Mouse (Mus musculus): ENCODE results near the gene Lmo1.

Lmo1 gene

DNA sequence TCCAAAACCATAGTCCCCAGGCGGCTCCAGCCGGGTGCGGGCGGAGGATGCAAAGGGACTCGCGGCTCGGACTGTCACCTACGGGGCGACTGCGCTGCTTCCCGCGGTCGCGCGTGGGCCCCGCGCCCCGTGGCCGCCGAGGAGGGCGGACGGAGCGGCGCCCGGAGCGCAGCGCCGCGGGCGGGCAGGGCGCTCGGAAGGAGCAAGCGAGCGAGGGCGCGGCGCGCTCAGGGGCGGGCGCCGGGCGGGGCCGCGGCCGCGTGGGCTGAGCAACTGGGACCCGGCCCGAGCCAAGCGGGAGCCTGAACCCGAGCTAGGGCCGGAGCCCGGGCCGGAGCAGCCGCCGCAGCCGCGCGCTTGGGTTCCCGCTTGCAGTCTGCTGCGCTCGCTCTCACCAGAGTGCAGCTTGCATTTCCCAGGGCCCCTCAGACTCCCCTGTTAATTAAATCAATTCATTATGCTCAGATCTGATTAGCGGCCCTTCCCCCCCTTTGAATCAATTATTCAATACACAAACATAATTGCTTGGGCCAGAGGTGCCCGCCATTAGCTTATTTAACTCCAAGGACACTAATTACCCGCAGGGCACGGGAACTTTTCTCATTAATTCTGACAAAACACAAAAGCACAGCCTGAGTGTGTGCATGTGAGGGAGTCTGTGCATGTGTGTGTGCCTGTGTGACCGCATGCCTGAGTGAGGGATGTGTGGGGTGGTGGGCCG, at the start of gene Lmo1:
Gene Lmo1 (minus strand): TSS at position 259 of the 721 bp plus-strand sequence.
- DNase-seq = no peak

DNA sequence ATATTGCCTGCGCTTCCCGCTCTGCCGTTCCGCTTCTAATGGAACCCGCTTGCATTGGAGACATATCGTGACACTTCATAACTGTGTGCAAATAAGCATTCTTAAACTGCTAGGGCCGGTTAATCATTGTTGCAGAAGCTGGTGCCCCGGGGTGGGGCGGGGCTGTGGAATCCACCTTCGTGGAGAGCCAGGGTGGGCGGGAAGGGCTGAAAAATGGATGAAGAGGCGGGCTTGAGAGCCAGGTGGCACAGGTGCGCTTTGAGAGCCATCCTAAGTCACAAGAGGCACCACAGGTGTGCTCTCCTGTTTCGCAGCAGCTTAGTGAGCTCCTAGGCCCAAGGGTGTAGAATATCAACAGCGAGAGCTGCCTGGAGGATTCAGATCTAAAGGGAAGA, 46.7 kb upstream of the Lmo1 start:
- no peak for DNase-seq

DNA sequence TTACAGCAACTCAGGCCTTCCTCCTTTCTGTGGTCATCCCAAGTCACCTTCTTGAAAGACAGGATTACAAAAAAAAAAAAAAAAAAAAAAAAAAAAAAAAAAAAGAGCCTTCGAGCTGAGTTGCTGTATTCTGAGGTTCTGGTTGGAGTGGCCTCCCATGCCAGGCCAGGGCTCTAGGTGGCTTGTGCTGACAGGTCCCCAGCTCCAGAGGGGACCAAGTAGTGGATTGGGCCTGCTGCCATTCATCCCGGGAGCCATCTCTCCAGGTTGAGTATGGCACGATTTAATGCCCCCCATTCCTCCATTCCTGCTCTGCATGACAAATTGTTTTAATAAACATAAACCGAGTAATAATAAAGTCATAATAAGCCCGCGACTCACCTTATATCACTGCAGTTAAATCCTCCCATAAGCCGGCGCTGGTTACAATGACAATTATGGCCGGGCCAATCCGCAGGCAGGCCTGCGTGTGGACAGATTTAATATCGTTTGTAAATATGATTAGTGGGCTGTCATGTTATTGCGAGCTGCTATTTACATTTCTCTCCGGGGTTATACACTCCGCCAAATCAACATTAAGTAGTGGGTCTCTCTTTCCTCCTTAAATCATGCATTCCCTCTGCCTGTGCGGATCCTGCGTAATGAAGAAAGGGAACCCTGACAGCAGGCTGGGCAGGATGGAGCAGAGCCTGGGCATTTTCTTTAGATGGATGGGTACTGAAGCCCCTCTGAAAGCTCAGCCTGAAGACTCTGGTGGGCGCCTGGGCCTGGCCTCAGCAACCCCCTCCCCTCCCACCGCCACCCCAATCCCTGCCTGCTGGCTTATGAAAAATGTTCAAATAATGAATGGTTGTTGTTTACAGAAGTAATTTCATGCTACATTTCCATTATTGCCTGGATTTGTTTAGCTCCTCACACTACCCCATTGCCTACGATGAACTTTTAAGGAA, 46.0 kb upstream of the Lmo1 start:
- no peak for DNase-seq

DNA sequence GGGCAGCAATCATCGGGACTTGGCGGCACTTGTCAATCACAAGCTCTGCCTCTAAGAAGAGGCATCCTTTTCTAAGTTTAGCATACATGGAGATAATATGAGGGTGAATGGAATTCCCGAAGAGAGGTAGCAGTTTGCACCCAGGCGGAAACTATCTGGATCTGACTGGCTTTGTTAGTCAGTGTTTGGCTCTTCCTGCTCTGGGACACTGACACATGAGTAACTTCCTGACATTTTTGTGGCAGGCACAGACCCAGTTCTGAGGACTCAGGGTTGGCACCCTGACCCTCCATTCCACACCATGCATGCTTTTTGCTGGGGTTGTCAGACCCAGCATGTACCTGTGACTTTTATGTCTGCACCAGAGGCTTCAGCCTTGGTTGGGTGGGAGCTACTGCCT, 45.0 kb upstream of the Lmo1 start:
- no peak for DNase-seq

DNA sequence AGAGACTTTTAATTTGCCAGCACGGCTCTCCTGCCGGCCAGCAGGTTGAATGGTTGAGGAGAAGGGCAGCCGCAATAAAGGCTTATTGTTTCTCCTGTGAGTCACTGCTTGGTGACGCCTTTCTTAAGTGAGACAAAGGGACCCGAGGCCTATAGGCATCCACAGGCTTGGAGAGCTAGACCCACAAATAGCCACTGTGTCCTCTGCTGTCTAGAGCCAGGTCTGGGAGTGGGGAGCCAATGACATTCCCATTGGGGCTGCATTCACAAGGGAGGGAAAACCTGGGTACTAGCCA, 43.9 kb upstream of the Lmo1 start:
- DNase-seq = no peak

DNA sequence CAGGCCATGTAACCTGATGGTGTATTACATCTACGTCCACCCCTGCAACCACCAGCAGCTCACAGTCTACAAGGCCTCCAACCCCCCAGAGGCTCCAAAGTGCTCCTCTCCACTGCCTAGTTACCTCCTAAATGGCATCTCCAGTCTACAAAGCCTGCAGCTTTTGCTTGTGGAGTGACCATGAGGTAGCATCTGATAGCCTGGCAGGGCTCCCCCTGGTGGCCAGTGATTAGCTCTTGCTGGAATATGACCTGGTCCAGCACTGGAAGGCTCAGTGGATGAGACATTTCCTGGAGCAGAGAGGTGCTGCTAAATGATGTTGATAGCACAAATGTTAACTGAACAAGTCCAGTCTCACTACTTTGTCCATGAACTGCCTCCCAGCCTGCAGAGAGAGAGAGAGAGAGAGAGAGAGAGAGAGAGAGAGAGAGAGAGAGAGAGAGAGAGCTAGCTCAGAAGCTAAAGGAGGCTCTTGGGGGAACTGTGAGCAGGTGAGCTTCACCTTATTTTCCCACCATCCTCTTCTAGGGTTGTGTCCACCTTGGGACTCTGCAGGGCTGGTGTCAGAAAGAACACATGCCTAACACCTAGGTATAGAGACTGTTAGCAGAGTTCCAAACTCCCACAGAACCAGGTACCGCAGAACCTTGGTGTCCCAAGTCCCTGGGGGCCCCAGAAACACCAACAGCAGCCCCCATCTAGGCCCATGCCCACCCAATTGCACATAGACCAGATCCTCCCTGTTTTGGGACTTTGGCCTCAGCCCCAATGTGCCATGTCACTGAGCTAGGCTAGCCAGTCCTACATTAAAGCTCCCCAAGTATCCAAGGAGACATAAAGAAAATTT, 43.3 kb upstream of the Lmo1 start:
- peak; percentile 19 to 42 for DNase-seq

DNA sequence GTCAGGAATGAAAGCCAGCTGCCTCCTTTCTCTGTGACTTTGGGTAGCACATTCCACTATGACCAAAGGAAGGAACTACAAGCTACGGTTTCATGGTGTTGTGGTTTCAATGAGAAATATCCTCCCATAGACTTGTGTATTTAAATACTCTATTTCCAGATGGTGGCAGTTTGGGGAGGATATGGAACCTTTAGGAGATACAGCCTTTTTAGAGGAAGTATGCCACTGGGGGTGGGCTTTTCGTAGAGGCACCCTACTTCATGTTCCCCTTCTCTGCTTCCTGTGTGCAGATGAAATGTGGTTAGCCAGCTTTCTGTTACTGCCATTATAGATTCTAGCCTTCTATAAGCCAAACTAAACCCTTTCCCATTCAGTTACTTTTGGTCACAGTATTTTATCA, 34.8 kb upstream of the Lmo1 start:
- DNase-seq = no peak

DNA sequence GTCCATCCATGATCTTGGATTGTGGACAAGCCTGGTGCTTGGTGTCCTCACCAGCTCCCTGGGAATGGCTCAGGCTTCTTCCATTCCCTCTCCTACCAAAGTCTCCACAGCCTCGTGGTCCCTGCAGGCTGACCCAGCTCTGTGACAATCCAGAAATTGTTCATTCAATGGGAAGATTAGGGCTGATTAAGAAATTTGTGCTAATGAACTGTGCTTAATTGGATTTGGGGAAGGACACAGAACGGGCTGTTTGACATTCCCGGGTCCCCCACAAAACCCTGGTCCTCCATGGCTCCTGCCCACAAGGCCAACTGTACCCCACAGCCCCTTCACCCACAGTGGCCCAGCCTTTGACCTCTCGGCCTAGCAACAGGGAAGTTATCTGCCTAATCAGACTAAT, 32.8 kb upstream of the Lmo1 start:
- no peak for DNase-seq

DNA sequence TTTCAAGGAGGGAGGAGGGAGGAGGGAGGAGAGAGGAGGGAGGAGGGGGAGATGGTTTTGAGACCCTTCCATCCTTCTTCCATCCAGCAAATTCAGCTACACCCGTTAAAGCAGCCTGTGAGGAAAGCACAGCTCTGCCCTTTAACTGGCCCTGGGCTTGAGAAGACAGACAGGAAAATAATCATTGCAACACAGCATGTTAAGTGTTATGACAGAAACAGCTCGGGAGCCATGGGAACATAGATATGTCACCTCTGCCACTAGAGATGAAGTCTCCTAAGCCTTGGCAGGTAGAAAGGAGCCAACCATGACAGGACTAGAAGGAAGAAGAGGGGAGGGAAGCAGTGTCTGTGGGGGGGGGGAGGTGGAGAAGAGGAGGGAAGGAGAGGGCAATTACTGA, 31.4 kb upstream of the Lmo1 start:
- DNase-seq = no peak

DNA sequence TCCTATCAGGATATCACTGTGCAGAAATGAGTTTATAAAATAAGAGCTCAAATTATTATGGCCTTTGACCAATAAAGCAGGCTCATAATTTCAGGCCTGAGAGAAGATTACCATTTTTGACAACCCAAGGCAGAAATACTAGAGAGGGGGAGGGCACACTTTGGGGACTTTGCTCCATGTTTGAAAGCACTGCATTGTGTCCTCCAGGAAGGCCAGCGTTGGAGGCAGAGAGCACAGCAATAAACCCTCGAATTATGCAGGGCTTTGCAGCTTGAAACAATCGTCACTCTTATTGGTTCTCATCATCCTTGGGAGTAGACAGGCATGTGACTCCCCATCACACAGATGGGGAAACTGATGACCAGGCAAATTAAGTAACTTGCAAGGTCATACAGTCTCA, 28.1 kb upstream of the Lmo1 start:
- DNase-seq = no peak

DNA sequence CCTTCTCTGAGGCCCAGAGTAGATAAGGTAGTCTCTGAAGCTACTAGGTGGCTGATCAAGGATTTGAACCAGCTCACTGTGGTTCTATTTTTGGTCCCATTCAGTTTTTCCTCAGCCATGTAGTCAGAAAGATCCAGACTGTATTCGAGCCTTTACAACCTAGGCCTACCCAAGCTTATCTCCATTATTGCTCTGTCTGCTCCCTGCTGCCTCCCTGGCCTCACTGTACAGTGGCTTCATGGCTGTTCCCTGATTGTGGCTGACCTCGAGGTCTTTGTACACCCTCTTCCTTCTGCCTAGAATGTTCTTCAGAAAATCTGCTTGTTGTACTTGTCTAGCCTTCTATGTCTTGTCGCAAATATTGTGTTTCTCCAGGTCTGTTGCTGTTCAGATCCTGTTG, 25.6 kb upstream of the Lmo1 start:
- DNase-seq = no peak

DNA sequence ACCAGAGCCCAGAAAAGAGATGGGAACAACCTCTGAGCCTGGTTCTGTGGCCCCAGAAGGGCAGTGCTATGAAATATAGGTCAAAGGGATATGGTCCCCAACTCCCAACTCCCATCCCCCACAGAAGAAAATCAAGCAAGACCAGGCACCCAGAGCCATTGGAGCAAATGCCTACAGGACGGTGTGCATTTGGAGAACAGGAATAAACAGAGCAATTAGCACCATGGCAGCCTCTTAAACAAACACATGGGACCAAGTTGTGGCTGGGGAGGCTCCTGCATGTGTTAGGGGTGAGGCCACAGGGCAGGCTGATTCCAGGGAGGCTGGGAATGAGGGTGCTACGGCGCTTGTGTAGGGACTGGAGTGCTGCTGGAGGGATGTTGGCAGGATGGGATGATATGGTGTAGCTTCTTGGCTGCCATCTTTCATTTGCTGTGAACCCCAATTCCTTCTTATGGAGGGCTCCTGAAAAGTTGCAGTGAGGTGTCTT, 22.2 kb upstream of the Lmo1 start:
- DNase-seq = no peak

DNA sequence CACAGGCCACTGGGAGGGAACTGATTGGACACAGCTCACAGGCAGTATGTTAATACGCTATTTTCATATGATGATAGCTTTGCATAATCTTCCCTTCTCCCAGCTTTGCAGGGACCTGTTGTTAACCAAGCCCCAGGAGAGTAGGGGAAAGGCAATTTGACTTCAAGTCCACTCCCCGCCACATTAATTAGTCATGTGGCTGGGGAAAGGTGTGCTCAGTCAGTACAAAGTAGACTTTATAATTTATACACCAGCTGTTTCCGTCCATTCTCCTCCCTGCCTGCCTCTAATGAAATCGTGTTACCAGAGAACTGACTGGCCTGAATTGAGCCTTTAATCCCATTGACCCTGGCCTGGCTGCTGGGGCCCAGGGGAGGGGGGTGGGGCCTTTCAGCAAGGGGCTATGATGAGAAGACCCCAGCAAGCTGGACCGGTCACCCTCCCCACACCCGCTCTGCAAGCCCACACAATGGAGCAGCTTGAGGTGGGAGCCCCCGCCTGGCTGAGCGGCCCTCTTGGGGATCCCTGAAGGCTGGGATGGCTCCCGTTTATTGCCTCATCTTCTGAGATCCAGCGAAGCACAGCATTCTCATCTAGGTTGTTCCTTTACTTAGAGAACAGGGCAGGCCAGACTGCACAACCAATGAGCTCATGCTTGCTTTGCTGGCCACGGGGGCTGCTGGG, 21.5 kb upstream of the Lmo1 start:
- no peak for DNase-seq

DNA sequence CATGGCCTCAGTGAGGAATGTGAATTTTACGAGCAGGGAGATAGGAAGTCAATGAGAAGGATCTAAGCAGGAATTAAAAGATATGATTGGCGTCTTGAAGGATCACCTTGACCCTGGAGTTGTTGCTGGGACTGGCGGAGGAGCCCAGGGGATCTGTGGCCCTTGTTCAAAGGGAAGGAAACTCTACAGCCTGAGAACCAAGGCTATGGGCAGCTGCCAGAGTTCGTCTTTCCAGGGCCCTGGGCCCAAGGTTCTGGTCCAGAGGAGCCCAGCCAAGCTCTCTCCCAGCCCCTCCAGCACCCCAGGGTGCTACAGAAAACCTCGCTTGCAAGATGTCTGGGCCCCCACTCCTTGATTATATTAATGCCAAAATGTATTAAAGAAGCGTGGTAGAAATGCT, 21.0 kb upstream of the Lmo1 start:
- DNase-seq = no peak

DNA sequence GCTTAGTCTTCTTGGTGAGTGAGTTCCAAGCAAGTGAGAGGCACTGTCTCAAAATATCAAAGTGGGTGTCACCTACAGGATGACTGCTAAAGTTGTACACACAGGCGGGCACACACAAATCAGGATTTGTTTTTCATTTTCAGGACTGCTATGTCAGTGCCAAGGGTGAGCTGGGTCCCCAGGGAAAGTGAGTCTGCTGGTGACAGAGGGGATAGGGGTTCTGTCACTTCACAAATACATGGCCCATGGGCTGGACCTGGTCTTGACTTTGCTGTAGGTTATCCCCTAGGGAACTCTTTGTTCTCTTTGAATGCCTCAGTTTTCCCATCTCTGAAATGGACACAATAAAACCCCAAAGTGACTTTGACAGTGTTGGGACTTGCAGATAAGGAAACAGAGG, 19.8 kb upstream of the Lmo1 start:
- no peak for DNase-seq

DNA sequence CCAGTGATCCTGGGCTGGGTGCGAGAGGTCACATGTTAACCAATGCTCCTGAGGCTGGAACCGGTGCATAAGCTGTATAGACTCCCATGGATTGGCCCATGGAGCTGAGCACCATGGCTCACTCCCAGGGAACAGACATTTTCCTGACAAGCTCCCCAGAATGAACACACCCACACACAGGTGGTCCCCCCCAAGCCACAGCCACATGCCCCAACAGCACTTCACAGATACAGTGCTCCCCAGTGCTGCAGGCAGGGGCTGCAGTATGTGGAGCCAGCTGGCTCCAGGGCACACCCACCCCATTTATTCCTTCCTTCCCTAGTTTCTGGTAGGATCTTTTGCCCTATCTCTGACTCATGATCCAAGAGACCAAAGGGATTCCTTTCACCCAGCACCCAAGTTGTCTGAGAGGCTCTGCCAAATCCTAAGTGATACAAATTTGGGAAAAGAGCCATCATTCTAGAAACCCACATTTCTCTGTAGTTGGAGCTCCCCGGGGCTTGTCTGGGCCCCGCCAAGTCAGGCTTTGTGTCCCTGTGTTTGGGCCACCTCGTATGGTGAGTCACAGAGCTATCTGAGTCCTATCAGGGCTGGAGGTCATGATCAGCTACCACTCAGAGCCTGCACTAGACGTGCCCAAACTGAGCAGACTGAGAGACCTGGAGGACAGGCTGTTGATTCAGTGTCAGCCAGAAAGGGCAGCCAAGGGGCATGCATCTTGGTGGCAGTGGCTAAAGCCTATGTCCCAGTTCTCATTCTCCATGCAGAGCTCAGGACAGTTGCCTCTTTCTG, 12.4 kb upstream of the Lmo1 start:
- no peak for DNase-seq

DNA sequence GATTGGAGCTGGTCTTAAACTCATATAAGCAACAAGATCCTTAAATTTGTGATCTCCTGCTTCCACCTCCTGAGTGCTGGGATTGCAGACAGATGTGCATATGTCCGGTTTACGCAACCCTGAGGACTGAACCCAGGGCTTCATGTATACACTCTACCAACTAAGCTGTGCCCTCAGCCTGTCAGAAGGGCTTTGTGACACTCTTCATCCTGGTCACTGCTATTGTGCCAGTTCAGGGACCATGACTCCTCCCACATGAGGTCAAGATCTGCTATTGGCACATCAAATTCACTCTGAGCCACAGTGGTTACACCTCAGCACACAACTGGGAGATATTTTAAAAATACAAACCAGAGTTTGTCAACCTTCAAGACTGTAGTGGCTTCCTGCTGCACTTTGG, 11.0 kb upstream of the Lmo1 start:
- no peak for DNase-seq

DNA sequence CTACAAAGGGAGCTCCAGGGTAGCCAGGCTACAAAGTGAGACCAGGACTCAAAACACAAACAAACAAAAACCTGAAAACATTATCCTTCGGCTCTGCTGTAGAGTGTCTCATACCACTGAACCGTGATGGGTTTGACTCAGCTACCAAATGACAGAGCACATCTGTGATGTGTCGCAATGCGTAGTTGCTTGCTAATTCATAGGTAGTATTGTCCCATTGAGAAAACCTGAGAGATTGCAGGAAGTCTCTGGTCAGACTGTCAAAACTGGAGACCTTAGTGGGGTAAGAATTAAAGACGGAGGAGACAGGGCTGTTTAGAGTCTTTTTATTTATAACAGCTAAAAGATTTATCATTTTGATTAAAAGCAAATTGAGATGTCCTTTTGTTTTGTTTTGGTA, 10.6 kb upstream of the Lmo1 start:
- DNase-seq = no peak

DNA sequence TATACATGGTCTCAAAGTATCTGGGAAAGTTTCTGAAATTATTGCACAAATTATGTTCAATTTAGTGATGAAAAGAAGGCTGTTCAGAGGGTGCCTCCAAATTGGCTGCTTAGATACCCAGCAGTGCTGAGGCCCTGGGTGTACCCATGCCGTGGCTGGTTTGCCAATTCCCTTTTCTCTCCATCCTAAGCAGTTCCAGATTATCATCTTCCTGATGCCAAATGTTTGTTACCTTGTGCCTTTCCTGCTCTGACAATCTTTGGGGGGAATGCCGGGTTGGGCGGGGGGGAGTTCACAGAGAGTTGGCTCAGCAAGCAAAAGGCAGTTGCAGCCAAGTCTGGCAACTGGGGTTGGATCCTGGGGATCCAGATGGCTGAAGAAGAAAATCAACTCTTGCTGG, 1.7 kb upstream of the Lmo1 start:
- DNase-seq = no peak

DNA sequence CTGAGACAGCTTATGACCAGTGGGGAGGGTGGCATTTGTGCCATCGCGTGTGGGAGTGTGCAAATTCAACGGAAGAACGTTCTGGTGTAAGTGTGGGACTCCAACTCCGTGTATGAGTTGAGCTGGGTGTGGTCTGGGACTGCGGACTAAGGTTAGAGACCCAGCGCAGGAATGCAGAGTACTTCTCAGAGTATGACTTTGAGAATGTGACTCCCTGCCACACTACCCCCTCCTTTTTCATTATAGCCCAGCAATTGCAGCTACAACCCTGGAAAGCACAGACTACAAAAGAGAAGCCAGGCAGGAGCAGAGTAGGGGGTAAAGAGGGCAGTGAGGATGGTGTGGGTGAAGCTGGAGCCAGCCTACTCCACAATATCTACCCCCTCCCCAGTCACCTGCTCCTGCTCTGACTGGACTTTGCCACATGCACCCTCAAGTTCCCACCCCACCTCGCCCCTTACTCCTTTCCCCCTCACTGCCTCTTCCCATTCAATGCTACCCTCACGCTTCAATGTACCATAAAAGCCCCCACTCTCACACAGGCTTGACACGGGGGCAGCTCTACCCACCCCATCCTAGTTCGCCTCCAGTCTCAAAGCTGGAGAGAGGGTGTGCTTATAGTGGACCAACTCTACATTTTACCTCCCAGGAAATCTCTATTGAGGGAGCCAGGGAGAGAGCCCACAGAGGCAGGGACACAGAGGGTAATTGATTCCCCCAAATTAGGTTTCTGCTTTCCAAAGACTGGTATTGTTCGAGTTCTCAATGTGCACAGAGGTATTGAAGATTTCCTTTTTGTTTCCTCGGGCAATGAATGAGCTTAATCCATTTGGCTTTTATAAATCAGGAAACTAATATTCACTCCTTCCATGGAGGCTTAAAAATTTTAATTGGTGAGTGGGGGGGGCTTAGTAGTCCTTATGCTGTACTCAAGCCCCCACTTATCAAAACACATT, 941 bp upstream of the Lmo1 start:
- DNase-seq = no peak
